Mouse (Mus musculus) midbrain, postnatal 0 days (tissue): Measurements from ENCODE around the gene Nrp2. TPM values are rescaled to one million over a fixed set of nuclear protein-coding genes. Genes with fewer than 3 reads are reported as not detected.

Experiments used
- ATAC-seq: fragments of 200-750 bp; cut with Nextera tagmentation; 2 replicates; pipeline ENCODE4 v1.8.0; 2017; ENCODE audit warnings: moderate number of reproducible peaks, mild to moderate bottlenecking, moderate TSS enrichment, moderate library complexity; ENCODE audit not compliant: low FRiP score
- DNase-seq: peaks from one replicate; pipeline ENCODE4 v3.0.0-alpha.2; 2015; ENCODE audit warnings: low spot score
- H3K27ac ChIP-seq: fragments of 300-500 bp; sonication (generic); 2 replicates; pipeline ENCODE4 v1.5.1; 2014; ENCODE audit warnings: low read depth, mild to moderate bottlenecking, low read length, mixed read lengths
- H3K27me3 ChIP-seq: fragments of 300-500 bp; sonication (generic); 2 replicates; pipeline ENCODE4 v1.6.1; 2014; ENCODE audit warnings: low read length, control low read depth, mixed read lengths; ENCODE audit not compliant: insufficient read depth
- H3K36me3 ChIP-seq: fragments of 300-500 bp; sonication (generic); 2 replicates; pipeline ENCODE4 v1.6.1; 2014; ENCODE audit warnings: low read length, control low read depth, mixed read lengths; ENCODE audit not compliant: insufficient read depth
- H3K4me1 ChIP-seq: fragments of 300-500 bp; sonication (generic); 2 replicates; pipeline ENCODE4 v1.6.1; 2014; ENCODE audit warnings: mild to moderate bottlenecking, control low read depth, antibody characterized with exemption, low read length, mixed read lengths; ENCODE audit not compliant: insufficient read depth
- H3K4me2 ChIP-seq: fragments of 300-500 bp; sonication (generic); 2 replicates; pipeline ENCODE4 v1.6.1; 2014; ENCODE audit warnings: low read depth, mild to moderate bottlenecking, low read length, mixed read lengths; ENCODE audit not compliant: poor library complexity, severe bottlenecking
- H3K4me3 ChIP-seq: fragments of 300-500 bp; sonication (generic); 2 replicates; pipeline ENCODE4 v1.5.1; 2014; ENCODE audit warnings: low read depth, mild to moderate bottlenecking, low read length, moderate library complexity
- H3K9ac ChIP-seq: fragments of 300-500 bp; sonication (generic); replicated peaks from 2 replicates; pipeline ENCODE4 v1.6.1; 2014; ENCODE audit warnings: mild to moderate bottlenecking, low read length, moderate library complexity, mixed read lengths; ENCODE audit not compliant: poor library complexity, severe bottlenecking
- H3K9me3 ChIP-seq: fragments of 300-500 bp; sonication (generic); 2 replicates; pipeline ENCODE4 v1.6.1; 2016; ENCODE audit warnings: low read length, control low read depth
- CTCF ChIP-seq: IDR thresholded peaks from 2 replicates; pipeline ENCODE4 v1.5.1; 2016; ENCODE audit warnings: antibody characterized with exemption, mild to moderate bottlenecking
- WGBS: fragments of 180-500 bp; shearing (Covaris S2); extraction: QIAGEN DNeasy Blood & Tissue Kit; methylation state at CpG from one replicate; pipeline ENCODE4 v1.1.7; 2014; 5-methylcytosine and 5-hydroxymethylcytosine counted together
- polyA plus RNA-seq: library from polyadenylated mRNA; unstranded; fragments of >200 nt; fragmentation: Nextera tagmentation; extraction: Ambion mirVana; gene quantifications from 2 replicates; pipeline ENCODE4 v1.2.1, GENCODE M21; 2015
- total RNA-seq: library from RNA; depleted of rRNA; stranded (reverse); fragments of >200 nt; gene quantifications from 2 replicates; pipeline ENCODE4 v1.2.3, GENCODE M21; 2014

Gene Nrp2
- total and polyA plus RNA-seq, 2 experiments from 2014 or later = 17.1 to 56.7 TPM

- peak; percentile 55 for DNase-seq
- H3K4me3 ChIP-seq = no peak overlapping the region
- no peaks in the 10 kb centered on the region; the same call in 1 of the 2 replicates for H3K36me3 ChIP-seq
- ATAC-seq = peak; percentile 65
- H3K4me1 ChIP-seq = no peaks in the 10 kb centered on the region; the same call in 1 of the 2 replicates
- TF ChIP-seq CTCF = peak; percentile 62
- no peaks in the 10 kb centered on the region for H3K27me3 ChIP-seq
- H3K9ac ChIP-seq = no peak overlapping the region
- 59% methylated on average over 18 of the region's 18 CpGs for WGBS
- H3K27ac ChIP-seq = peak overlapping the region; percentile 19
- H3K9me3 ChIP-seq = no peaks in the 10 kb centered on the region
- no peak overlapping the region for H3K4me2 ChIP-seq
Measured at GRCm38 (mm10) chr1:62783354-62784083, 80.4 kb downstream of the Nrp2 start.

GRCm38 (mm10) chr1:62784084-62784392 lies 81.0 kb downstream of the Nrp2 start:
- H3K36me3 ChIP-seq = no peaks in the 10 kb centered on the region; the same call in 1 of the 2 replicates
- ATAC-seq (peak; percentile 42; the same call in 1 of the 2 replicates), DNase-seq (peak; percentile 85)
- H3K9ac ChIP-seq = no peak overlapping the region
- H3K27ac ChIP-seq = peak overlapping the region; percentile 19
- no peaks in the 10 kb centered on the region for H3K9me3 ChIP-seq
- H3K4me3 ChIP-seq = no peak overlapping the region
- no peaks in the 10 kb centered on the region for H3K27me3 ChIP-seq
- H3K4me2 ChIP-seq = no peak overlapping the region
- no peak for TF ChIP-seq CTCF
- WGBS = 67% methylated on average over 5 of the region's 5 CpGs
- H3K4me1 ChIP-seq = no peaks in the 10 kb centered on the region; the same call in 1 of the 2 replicates

- peak; percentile 92 for TF ChIP-seq CTCF
- no peaks in the 10 kb centered on the region; the same call in 1 of the 2 replicates for H3K36me3 ChIP-seq
- no peak overlapping the region for H3K4me2 ChIP-seq
- no peak overlapping the region for H3K4me3 ChIP-seq
- DNase-seq (peak; percentile 86), ATAC-seq (no peak)
- no peak overlapping the region for H3K27ac ChIP-seq
- H3K4me1 ChIP-seq = no peaks in the 10 kb centered on the region; the same call in 1 of the 2 replicates
- no peaks in the 10 kb centered on the region for H3K27me3 ChIP-seq
- no peak overlapping the region for H3K9ac ChIP-seq
- 17% methylated on average over 5 of the region's 5 CpGs for WGBS
- no peaks in the 10 kb centered on the region for H3K9me3 ChIP-seq
Measured at GRCm38 (mm10) chr1:62786255-62786654, 83.2 kb downstream of the Nrp2 start.

GRCm38 (mm10) chr1:62787546-62787945 lies 84.5 kb downstream of the Nrp2 start:
- Histone ChIP-seq H3K27ac (no peak overlapping the region), H3K27me3 (no peaks in the 10 kb centered on the region)
- TF ChIP-seq CTCF = no peak

GRCm38 (mm10) chr1:62794223-62794895 lies 91.3 kb downstream of the Nrp2 start:
- ATAC-seq (peak; percentile 89), DNase-seq (peak; percentile 92)
- Histone ChIP-seq H3K27ac (peak overlapping the region; percentile 81), H3K36me3 (no peaks in the 10 kb centered on the region), H3K27me3 (no peaks in the 10 kb centered on the region), H3K9me3 (no peaks in the 10 kb centered on the region), H3K4me2 (peak overlapping the region; percentile 33), H3K4me3 (no peak overlapping the region), H3K4me1 (peaks cover 11% of the 10 kb centered on the region; the same call in 1 of the 2 replicates), H3K9ac (no peak overlapping the region)
- WGBS = 15% methylated on average over 19 of the region's 19 CpGs
- peak; percentile 25; the same call in 1 of the 2 replicates for TF ChIP-seq CTCF

More at GRCm38 (mm10) chr1:62787546-62787945, 84.5 kb downstream of the Nrp2 start:
- no peaks in the 10 kb centered on the region; the same call in 1 of the 2 replicates for H3K4me1 ChIP-seq
- H3K4me3 ChIP-seq = no peak overlapping the region
- no peak overlapping the region for H3K9ac ChIP-seq
- ATAC-seq (no peak), DNase-seq (no peak)
- 80% methylated on average over 10 of the region's 10 CpGs for WGBS
- H3K36me3 ChIP-seq = no peaks in the 10 kb centered on the region
- no peak overlapping the region for H3K4me2 ChIP-seq
- H3K9me3 ChIP-seq = no peaks in the 10 kb centered on the region

GRCm38 (mm10) chr1:62794896-62795255 lies 91.8 kb downstream of the Nrp2 start:
- TF ChIP-seq CTCF = no peak
- Histone ChIP-seq H3K27ac (peak overlapping the region; percentile 81), H3K9me3 (no peaks in the 10 kb centered on the region), H3K4me2 (peak overlapping the region; percentile 33), H3K4me1 (peaks cover 11% of the 10 kb centered on the region; the same call in 1 of the 2 replicates), H3K9ac (no peak overlapping the region), H3K27me3 (no peaks in the 10 kb centered on the region), H3K4me3 (no peak overlapping the region), H3K36me3 (no peaks in the 10 kb centered on the region)
- no peak for DNase-seq
- 25% methylated on average over 2 of the region's 2 CpGs for WGBS
- ATAC-seq = peak; percentile 64; the same call in 1 of the 2 replicates
